Comparison of ENCODE assay signal across 8 mouse cellular contexts in genomic region chr7:80860227-80860626, GRCm38 (mm10). TPM values are rescaled to one million over a fixed set of nuclear protein-coding genes. Genes with fewer than 3 reads are reported as not detected.
DNase-seq lines count a peak whose midpoint lies in the region; ATAC-seq and TF ChIP-seq lines count a peak whose summit lies in the region.

No protein-coding gene starts in this region.

- H3K36me3 ChIP-seq in intestine, postnatal 0 days (ENCODE audit: control insufficient read depth, insufficient read depth), result peaks cover under 1% of the 10 kb centered on the region; the same call in 1 of the 2 replicates
- H3K36me3 ChIP-seq in neural tube, embryonic 12.5 days, result peaks cover 20% of the 10 kb centered on the region

- H3K27me3 ChIP-seq in intestine, postnatal 0 days (replicated peaks; ENCODE audit: control insufficient read depth, insufficient read depth, low read length), result no peaks in the 10 kb centered on the region
- no peaks in the 10 kb centered on the region for H3K27me3 ChIP-seq in neural tube, embryonic 12.5 days (replicated peaks)

- H3K27ac ChIP-seq in intestine, postnatal 0 days (ENCODE audit: low read depth, low read length), result no peak overlapping the region
- no peak overlapping the region for H3K27ac ChIP-seq in neural tube, embryonic 12.5 days

- H3K4me3 ChIP-seq in intestine, postnatal 0 days (ENCODE audit: low read depth, low read length), result peak overlapping the region; percentile 95
- H3K4me3 ChIP-seq in neural tube, embryonic 12.5 days, result peak overlapping the region; percentile 81

- 0 out of 2 replicates have a peak, but pooled peaks cover 4% of the 10 kb centered on the region for H3K4me1 ChIP-seq in intestine, postnatal 0 days (replicated peaks; ENCODE audit: control insufficient read depth, insufficient read depth, low read length)
- H3K4me1 ChIP-seq in neural tube, embryonic 12.5 days, result peaks cover 33% of the 10 kb centered on the region

- peak overlapping the region; percentile 89 for H3K4me2 ChIP-seq in intestine, postnatal 0 days (replicated peaks; ENCODE audit: low read depth)
- peak overlapping the region; percentile 76 for H3K4me2 ChIP-seq in neural tube, embryonic 12.5 days (replicated peaks)

- peak; percentile 71 for DNase-seq in A20 (ENCODE audit: low read depth, low spot score)
- DNase-seq in MN1 (ENCODE audit: low spot score), result peak; percentile 73
- DNase-seq in cerebellum, postnatal 14 days, result peak; percentile 53 to 66
- DNase-seq in heart, adult 18-20 months, result peak; percentile 72 to 76
- DNase-seq in lung, adult 18-20 months, result peak; percentile 79 to 87
- peak; percentile 84 for DNase-seq in thymus, postnatal 14 days

- under 1% methylated on average over 13 of the region's 13 CpGs for WGBS in intestine, postnatal 0 days
- WGBS in neural tube, embryonic 12.5 days, result under 1% methylated on average over 13 of the region's 13 CpGs

- peak overlapping the region; percentile 32; the same call in 1 of the 2 replicates for H3K9ac ChIP-seq in intestine, postnatal 0 days (ENCODE audit: low read depth, low read length)
- peak overlapping the region; percentile 95 for H3K9ac ChIP-seq in neural tube, embryonic 12.5 days

- no peak for TF ChIP-seq CTCF in intestine, postnatal 0 days (IDR thresholded peaks at IDR 0.05; ENCODE audit: low read depth)

- H3K9me3 ChIP-seq in intestine, postnatal 0 days (ENCODE audit: control insufficient read depth), result no peaks in the 10 kb centered on the region
- no peaks in the 10 kb centered on the region for H3K9me3 ChIP-seq in neural tube, embryonic 12.5 days

- peak; percentile 62 for ATAC-seq in intestine, postnatal 0 days
- peak; percentile 71 for ATAC-seq in neural tube, embryonic 12.5 days (ENCODE audit: low FRiP score, low read depth)

RNA-seq across cellular contexts. Expression of gene Zscan2, which starts 0.5 kb away (rescaled TPM):
- 1 to 10 TPM; 3.7 to 6.4 TPM for total RNA-seq in heart, adult 18-20 months (2021)
- polyA plus RNA-seq in intestine, postnatal 0 days (2015; fragmentation: Nextera tagmentation; extraction: Ambion mirVana), result 0.68 and 0.80 TPM in 2 replicates
- polyA plus RNA-seq in neural tube, embryonic 12.5 days (2016; fragmentation: Nextera tagmentation; extraction: Ambion mirVana), result 4.9 and 6.0 TPM in 2 replicates

RNA-seq across cellular contexts. Expression of gene Iqgap1, which starts 34.5 kb away (rescaled TPM):
- 10 to 100 TPM; 32.7 to 35.3 TPM for total RNA-seq in heart, adult 18-20 months (2021)
- 32.3 and 34.1 TPM in 2 replicates for polyA plus RNA-seq in intestine, postnatal 0 days (2015; fragmentation: Nextera tagmentation; extraction: Ambion mirVana)
- 26.9 and 27.3 TPM in 2 replicates for polyA plus RNA-seq in neural tube, embryonic 12.5 days (2016; fragmentation: Nextera tagmentation; extraction: Ambion mirVana)

RNA-seq across cellular contexts. Expression of gene Wdr73, which starts 40.8 kb away (rescaled TPM):
- 1 to 10 TPM; 7.5 to 8.6 TPM for total RNA-seq in heart, adult 18-20 months (2021)
- polyA plus RNA-seq in intestine, postnatal 0 days (2015; fragmentation: Nextera tagmentation; extraction: Ambion mirVana), result 9.3 and 9.6 TPM in 2 replicates
- 39.6 and 42.0 TPM in 2 replicates for polyA plus RNA-seq in neural tube, embryonic 12.5 days (2016; fragmentation: Nextera tagmentation; extraction: Ambion mirVana)

RNA-seq across cellular contexts. Expression of gene Nmb, which starts 44.6 kb away (rescaled TPM):
- total RNA-seq in heart, adult 18-20 months (2021), result 10 to 100 TPM in 1 of 2 experiments, 1 to 10 TPM in 1; 9.2 to 10.8 TPM
- polyA plus RNA-seq in intestine, postnatal 0 days (2015; fragmentation: Nextera tagmentation; extraction: Ambion mirVana), result 2.1 and 2.8 TPM in 2 replicates
- polyA plus RNA-seq in neural tube, embryonic 12.5 days (2016; fragmentation: Nextera tagmentation; extraction: Ambion mirVana), result 6.5 and 7.4 TPM in 2 replicates
